Mouse (Mus musculus): ENCODE measurements at regions not wholly inside any gene's neighbourhood (a gene's known extent, or its start where the extent isn't known, plus 50 kb on each side); places are given as distances from the start of the nearest gene placed in this dataset.

GRCm38 (mm10) chr15:50942429-50942828 is 2942.3 kb upstream of the Gm7489 start:
- DNase-seq (ENCODE audit: low spot score): no peak
- intact Hi-C loops (cut with DNase I): no loop called here

GRCm38 (mm10) chr15:50944976-50945375 is 2939.7 kb upstream of the Gm7489 start:
- no peak for DNase-seq (ENCODE audit: low spot score)
- intact Hi-C loops (cut with DNase I): no loop called here

- intact Hi-C loops (cut with DNase I): no loop called here
Observed at GRCm38 (mm10) chr15:50959109-50959508, 2925.6 kb upstream of the Gm7489 start.

GRCm38 (mm10) chr15:50963606-50964005 is 2921.1 kb upstream of the Gm7489 start:
- intact Hi-C loops (cut with DNase I): no loop called here
- DNase-seq (ENCODE audit: low spot score): no peak

More at GRCm38 (mm10) chr15:50959109-50959508, 2925.6 kb upstream of the Gm7489 start:
- no peak for DNase-seq (ENCODE audit: low spot score)

GRCm38 (mm10) chr15:50964236-50964635 is 2920.5 kb upstream of the Gm7489 start:
- DNase-seq (ENCODE audit: low spot score): no peak
- intact Hi-C loops (cut with DNase I): no loop called here

- DNase-seq (ENCODE audit: low spot score): no peak
- intact Hi-C loops (cut with DNase I): no loop called here
Observed at GRCm38 (mm10) chr15:50967176-50967575, 2917.5 kb upstream of the Gm7489 start.

- no peak for DNase-seq (ENCODE audit: low spot score)
- intact Hi-C loops (cut with DNase I): no loop called here
Observed at GRCm38 (mm10) chr15:50970637-50971036, 2914.1 kb upstream of the Gm7489 start.

GRCm38 (mm10) chr15:50972593-50972992 is 2912.1 kb upstream of the Gm7489 start:
- DNase-seq (ENCODE audit: low spot score): no peak
- intact Hi-C loops (cut with DNase I): no loop called here

- no peak for DNase-seq (ENCODE audit: low spot score)
- intact Hi-C loops (cut with DNase I): no loop called here
Observed at GRCm38 (mm10) chr15:50974002-50974754, 2910.5 kb upstream of the Gm7489 start.

- no peak for DNase-seq (ENCODE audit: low spot score)
- intact Hi-C loops (cut with DNase I): no loop called here
Observed at GRCm38 (mm10) chr15:50989457-50989856, 2895.2 kb upstream of the Gm7489 start.

- intact Hi-C loops (cut with DNase I): no loop called here
Observed at GRCm38 (mm10) chr15:50991667-50992066, 2893.0 kb upstream of the Gm7489 start.

GRCm38 (mm10) chr15:50992246-50992645 is 2892.5 kb upstream of the Gm7489 start:
- DNase-seq (ENCODE audit: low spot score): no peak
- intact Hi-C loops (cut with DNase I): no loop called here

More at GRCm38 (mm10) chr15:50991667-50992066, 2893.0 kb upstream of the Gm7489 start:
- no peak for DNase-seq (ENCODE audit: low spot score)

GRCm38 (mm10) chr15:50993121-50993520 is 2891.6 kb upstream of the Gm7489 start:
- intact Hi-C loops (cut with DNase I): no loop called here
- DNase-seq (ENCODE audit: low spot score): no peak

- intact Hi-C loops (cut with DNase I): no loop called here
- no peak for DNase-seq (ENCODE audit: low spot score)
Observed at GRCm38 (mm10) chr15:50995688-50996087, 2889.0 kb upstream of the Gm7489 start.

GRCm38 (mm10) chr15:50996296-50996695 is 2888.4 kb upstream of the Gm7489 start:
- no peak for DNase-seq (ENCODE audit: low spot score)
- intact Hi-C loops (cut with DNase I): no loop called here

- DNase-seq (ENCODE audit: low spot score): peak; percentile 20
- intact Hi-C loops (cut with DNase I): no loop called here
Observed at GRCm38 (mm10) chr15:50997209-50997763, 2887.4 kb upstream of the Gm7489 start.

- intact Hi-C loops (cut with DNase I): no loop called here
- DNase-seq (ENCODE audit: low spot score): no peak
Observed at GRCm38 (mm10) chr15:51038968-51039367, 2845.7 kb upstream of the Gm7489 start.

- intact Hi-C loops (cut with DNase I): no loop called here
- DNase-seq (ENCODE audit: low spot score): no peak
Observed at GRCm38 (mm10) chr15:51070538-51070937, 2814.2 kb upstream of the Gm7489 start.

GRCm38 (mm10) chr15:51071132-51071656 is 2813.5 kb upstream of the Gm7489 start:
- intact Hi-C loops (cut with DNase I): no loop called here
- no peak for DNase-seq (ENCODE audit: low spot score)

GRCm38 (mm10) chr15:51073678-51074077 is 2811.0 kb upstream of the Gm7489 start:
- intact Hi-C loops (cut with DNase I): no loop called here
- no peak for DNase-seq (ENCODE audit: low spot score)

GRCm38 (mm10) chr15:51074196-51074595 is 2810.5 kb upstream of the Gm7489 start:
- DNase-seq (ENCODE audit: low spot score): no peak
- intact Hi-C loops (cut with DNase I): no loop called here
